Mouse (Mus musculus): Measurements from ENCODE around the gene Ndufaf7.

GRCm38 (mm10) chr17:78889184-78889583 is 47.8 kb upstream of the Ndufaf7 start:
- TF ChIP-seq POLR2A (IDR thresholded peaks at IDR 0.05; ENCODE audit: insufficient read depth, low read depth, low read length) (no peak), EP300 (IDR thresholded peaks at IDR 0.05; ENCODE audit: insufficient read depth, low read depth, low read length) (no peak)

Data from heart, adult 2 months (tissue).